Mouse (Mus musculus): ENCODE measurements around the gene Map2k5.
A peak's percentile ranks its signal among the peaks of the same experiment; 100 is the strongest.

The Map2k5 gene

GRCm38 (mm10) chr9:63377270-63378142 lies at the start of gene Map2k5:
Gene Map2k5 (minus strand): TSS chr9:63377902.
- DNase-seq (ENCODE audit: low read depth, low spot score) = peak; percentile 87

- DNase-seq (ENCODE audit: low read depth, low spot score) = no peak
Measured at GRCm38 (mm10) chr9:63421096-63421736, 43.5 kb upstream of the Map2k5 start.

- DNase-seq (ENCODE audit: low read depth, low spot score) = no peak
Measured at GRCm38 (mm10) chr9:63420396-63420795, 42.7 kb upstream of the Map2k5 start.

DNA sequence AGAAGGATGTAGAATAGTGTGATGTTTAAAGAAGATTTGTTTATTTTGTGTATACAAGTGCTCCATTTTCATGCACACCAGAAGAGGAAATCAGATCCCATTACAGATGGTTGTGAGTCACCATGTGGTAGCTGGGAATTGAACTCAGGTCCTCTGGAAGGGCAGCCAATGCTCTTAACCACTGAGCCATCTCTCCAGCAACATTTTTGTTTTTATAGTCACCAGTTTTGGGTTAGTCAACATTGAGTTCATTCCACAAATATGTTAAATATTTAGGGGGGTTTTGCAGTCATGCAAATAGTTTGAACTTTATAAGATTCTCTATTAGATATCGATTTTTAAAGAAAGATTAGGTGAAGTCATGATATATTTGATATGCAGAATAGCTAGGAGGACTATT lies 22.5 kb upstream of the Map2k5 start:
- DNase-seq (ENCODE audit: low read depth, low spot score) = no peak

- no peak for DNase-seq (ENCODE audit: low read depth, low spot score)
Measured at GRCm38 (mm10) chr9:63399463-63399815, 21.7 kb upstream of the Map2k5 start.

- peak; percentile 83 for DNase-seq (ENCODE audit: low read depth, low spot score)
Measured at GRCm38 (mm10) chr9:63398611-63399462, 21.1 kb upstream of the Map2k5 start, which contains the start of gene 2300009A05Rik. Gene 2300009A05Rik (minus strand): TSS chr9:63399246.

GRCm38 (mm10) chr9:63395612-63396011 lies 17.9 kb upstream of the Map2k5 start:
- DNase-seq (ENCODE audit: low read depth, low spot score) = peak; percentile 36

GRCm38 (mm10) chr9:63391307-63391706 lies 13.6 kb upstream of the Map2k5 start:
- DNase-seq (ENCODE audit: low read depth, low spot score) = no peak

DNA sequence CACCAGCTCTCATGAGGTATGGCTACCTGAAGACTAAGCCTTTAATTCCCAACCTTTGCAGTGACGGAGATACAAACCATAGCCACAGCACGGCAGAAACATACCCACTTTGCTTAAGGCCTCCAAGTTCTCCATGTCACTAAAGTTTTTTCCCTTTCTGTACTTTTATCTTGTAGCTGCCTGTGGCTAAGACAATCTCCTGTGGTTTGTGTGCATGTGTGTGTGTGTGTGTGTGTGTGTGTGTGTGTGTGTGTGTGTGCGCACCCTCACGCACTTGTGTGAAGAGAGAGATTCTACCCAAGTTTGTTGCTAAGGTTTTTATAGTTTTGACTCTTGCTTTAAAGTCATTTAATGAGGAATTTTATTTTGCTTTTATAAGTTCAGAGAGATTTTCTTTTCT lies 5.1 kb upstream of the Map2k5 start:
- DNase-seq (ENCODE audit: low read depth, low spot score) = no peak

DNA sequence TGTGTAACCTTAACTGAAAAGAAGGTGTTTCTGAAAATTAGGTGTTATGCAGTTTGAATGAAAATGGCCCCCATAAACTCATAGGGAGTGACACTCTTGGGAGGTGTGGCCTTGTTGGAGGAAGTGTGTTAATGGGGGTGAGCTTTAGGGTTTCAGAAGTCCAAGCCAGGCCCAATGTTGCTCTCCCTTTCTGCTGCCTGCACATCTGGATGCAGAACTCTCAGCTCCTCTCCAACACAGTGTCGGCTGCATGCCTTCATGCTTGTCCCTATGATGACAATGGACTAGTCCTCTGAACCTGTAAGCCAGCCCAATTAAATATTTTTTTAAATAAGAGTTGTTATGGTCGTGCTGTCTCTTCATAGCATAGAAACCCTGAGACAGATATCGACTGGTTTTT lies 2.6 kb upstream of the Map2k5 start:
- no peak for DNase-seq (ENCODE audit: low read depth, low spot score)

GRCm38 (mm10) chr9:63378174-63378573 lies 472 bp upstream of the Map2k5 start:
- DNase-seq (ENCODE audit: low read depth, low spot score) = no peak

- DNase-seq (ENCODE audit: low read depth, low spot score) = no peak
Measured at GRCm38 (mm10) chr9:63373315-63373714, 4.4 kb downstream of the Map2k5 start.

GRCm38 (mm10) chr9:63372541-63372940 lies 5.2 kb downstream of the Map2k5 start:
- DNase-seq (ENCODE audit: low read depth, low spot score) = no peak

DNA sequence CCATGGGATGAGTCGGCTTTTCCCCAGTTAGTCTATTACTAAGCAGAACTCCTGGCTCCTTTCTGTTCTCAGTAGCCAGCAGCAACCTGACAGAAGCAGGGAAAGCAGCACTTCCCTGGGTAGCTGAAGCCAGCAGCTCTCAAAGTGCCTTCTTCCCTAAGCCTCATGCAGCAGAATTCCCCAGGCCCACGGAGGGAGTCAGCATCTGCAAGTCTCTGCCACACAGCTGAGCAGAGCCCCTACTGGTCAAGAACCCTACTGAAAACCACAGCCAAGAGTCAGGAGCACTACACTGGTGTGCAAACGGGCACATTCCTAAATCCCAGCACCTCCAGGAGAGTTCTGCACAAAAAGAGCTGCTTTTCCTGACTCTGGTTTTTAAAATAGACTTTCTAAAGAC lies 17.3 kb downstream of the Map2k5 start:
- no peak for DNase-seq (ENCODE audit: low read depth, low spot score)

GRCm38 (mm10) chr9:63359016-63359415 lies 18.7 kb downstream of the Map2k5 start:
- no peak for DNase-seq (ENCODE audit: low read depth, low spot score)

- no peak for DNase-seq (ENCODE audit: low read depth, low spot score)
Measured at GRCm38 (mm10) chr9:63356721-63357120, 21.0 kb downstream of the Map2k5 start.

DNA sequence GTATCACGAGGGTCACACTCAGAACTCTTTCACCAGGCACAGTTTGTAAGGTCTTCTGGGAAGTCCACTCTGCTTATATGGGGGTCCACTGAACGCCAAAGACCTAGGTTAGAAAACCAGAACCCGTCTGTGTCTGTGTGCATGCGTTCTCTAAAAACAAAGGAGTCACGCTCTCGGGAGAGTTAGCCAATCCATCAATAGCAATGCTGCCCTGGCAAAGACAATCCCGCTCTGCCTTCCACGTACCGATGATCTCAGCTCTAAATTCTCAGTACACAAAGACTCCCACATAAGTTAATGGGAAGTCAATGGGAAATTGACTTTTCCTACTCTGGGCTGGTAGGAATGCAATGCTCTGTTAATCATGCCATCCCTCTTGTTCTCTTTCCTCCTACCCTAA lies 21.4 kb downstream of the Map2k5 start:
- no peak for DNase-seq (ENCODE audit: low read depth, low spot score)

GRCm38 (mm10) chr9:63354168-63354567 lies 23.5 kb downstream of the Map2k5 start:
- DNase-seq (ENCODE audit: low read depth, low spot score) = no peak

DNA sequence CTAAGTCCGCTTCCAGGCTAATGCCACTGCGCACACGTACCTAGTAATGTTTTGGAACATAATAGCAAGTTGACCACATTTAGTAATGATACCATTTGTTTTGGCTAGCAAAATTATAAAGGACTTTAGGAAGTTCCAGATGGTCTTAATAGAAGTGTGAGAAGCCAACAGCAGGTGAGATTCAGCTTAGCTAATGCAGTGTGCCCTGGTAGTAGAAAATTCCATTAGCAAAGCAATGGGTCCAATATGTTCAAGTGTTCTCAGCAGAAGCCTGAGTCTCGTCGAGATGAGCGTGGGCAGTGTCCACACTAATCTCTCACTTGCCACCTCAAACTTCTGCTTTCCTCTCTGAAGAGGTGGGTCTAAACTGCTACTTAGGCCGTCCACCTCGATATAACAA lies 27.7 kb downstream of the Map2k5 start:
- DNase-seq (ENCODE audit: low read depth, low spot score) = no peak

DNA sequence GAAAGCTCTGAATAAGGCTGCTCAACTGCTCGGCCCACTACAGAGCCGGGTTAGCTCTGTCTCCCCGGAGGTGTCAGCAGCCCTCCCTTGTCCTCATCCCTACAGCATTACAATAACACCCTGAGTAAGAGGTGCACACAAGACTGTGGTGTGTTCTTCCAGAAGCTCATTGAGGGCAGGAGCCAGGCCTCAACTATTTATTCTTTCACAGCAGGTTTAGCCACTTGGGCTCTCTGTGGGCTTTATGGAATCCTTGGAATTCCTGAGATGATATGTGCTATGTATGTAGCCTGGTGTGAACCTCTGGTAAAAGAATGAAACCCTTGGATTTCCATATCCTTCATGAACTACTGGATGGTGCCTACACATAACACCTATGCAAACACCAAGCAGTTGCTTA lies 28.5 kb downstream of the Map2k5 start:
- no peak for DNase-seq (ENCODE audit: low read depth, low spot score)

- no peak for DNase-seq (ENCODE audit: low read depth, low spot score)
Measured at GRCm38 (mm10) chr9:63348146-63348545, 29.6 kb downstream of the Map2k5 start.

DNA sequence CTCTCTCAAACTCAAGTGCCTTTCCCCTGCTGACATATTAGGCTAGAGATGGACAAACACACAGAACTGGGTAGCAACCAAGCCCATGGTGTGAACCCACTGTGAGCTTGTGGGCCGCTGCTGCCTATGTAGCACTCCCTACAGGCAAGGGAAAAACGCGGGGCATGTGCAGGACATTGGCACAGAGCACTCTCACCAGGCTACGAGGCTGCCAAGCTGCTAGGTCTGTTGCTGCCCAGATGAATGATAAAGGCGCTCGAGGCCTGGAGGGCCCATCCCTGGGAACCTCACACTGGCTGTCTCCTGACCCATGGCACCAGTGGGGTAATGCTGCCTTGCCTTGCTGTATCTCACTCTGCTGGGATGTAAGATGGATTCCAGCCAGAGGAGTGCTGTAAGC lies 31.7 kb downstream of the Map2k5 start:
- DNase-seq (ENCODE audit: low read depth, low spot score) = no peak

All from telencephalon, adult 2 months (tissue).